Mouse (Mus musculus) mesoderm, embryonic 11.5 days (tissue): ENCODE measurements around the gene Ly6f.
"Not testable (repeated sequence)": the region's sequence is repeated elsewhere in the genome, so short reads cannot be mapped to it uniquely, and the experiment has no call there.

Experiments
- DNase-seq: peaks from one replicate; pipeline ENCODE4 v3.0.0-alpha.2; 2012; ENCODE audit warnings: low read depth, low spot score

The Ly6f gene

GRCm38 (mm10) chr15:75268121-75268520 is at the start of gene Ly6f:
Gene Ly6f (plus strand): TSS chr15:75268421.
- no peak for DNase-seq

- no peak for DNase-seq
Observed at GRCm38 (mm10) chr15:75221942-75222341, 46.3 kb upstream of the Ly6f start.

- DNase-seq = no peak
Observed at GRCm38 (mm10) chr15:75237736-75238288, 30.4 kb upstream of the Ly6f start.

GRCm38 (mm10) chr15:75240558-75240957 is 27.7 kb upstream of the Ly6f start:
- no peak for DNase-seq

GRCm38 (mm10) chr15:75242756-75243640 is 25.2 kb upstream of the Ly6f start:
- no peak for DNase-seq

- DNase-seq = no peak
Observed at GRCm38 (mm10) chr15:75254671-75255070, 13.6 kb upstream of the Ly6f start.

GRCm38 (mm10) chr15:75265863-75266262 is 2.4 kb upstream of the Ly6f start:
- no peak for DNase-seq

- DNase-seq = no peak
Observed at GRCm38 (mm10) chr15:75266626-75267025, 1.6 kb upstream of the Ly6f start.

GRCm38 (mm10) chr15:75268916-75269829 is 952 bp downstream of the Ly6f start:
- DNase-seq = no peak

GRCm38 (mm10) chr15:75270169-75270568 is 1.9 kb downstream of the Ly6f start:
- DNase-seq = no peak

GRCm38 (mm10) chr15:75270691-75271362 is 2.6 kb downstream of the Ly6f start:
- no peak for DNase-seq

- DNase-seq = no peak
Observed at GRCm38 (mm10) chr15:75271426-75271825, 3.2 kb downstream of the Ly6f start.

- DNase-seq = no peak
Observed at GRCm38 (mm10) chr15:75271891-75272290, 3.7 kb downstream of the Ly6f start.

- not testable (repeated sequence) for DNase-seq
Observed at GRCm38 (mm10) chr15:75281991-75282390, 13.8 kb downstream of the Ly6f start.

GRCm38 (mm10) chr15:75286512-75286911 is 18.3 kb downstream of the Ly6f start:
- DNase-seq = not testable (repeated sequence)

GRCm38 (mm10) chr15:75292377-75292776 is 24.2 kb downstream of the Ly6f start:
- no peak for DNase-seq

GRCm38 (mm10) chr15:75293873-75294385 is 25.7 kb downstream of the Ly6f start:
- no peak for DNase-seq

GRCm38 (mm10) chr15:75306101-75306500 is 37.9 kb downstream of the Ly6f start:
- no peak for DNase-seq

GRCm38 (mm10) chr15:75309186-75309585 is 41.0 kb downstream of the Ly6f start:
- no peak for DNase-seq

- DNase-seq = no peak
Observed at GRCm38 (mm10) chr15:75309946-75310345, 41.7 kb downstream of the Ly6f start.

- no peak for DNase-seq
Observed at GRCm38 (mm10) chr15:75314421-75314820, 46.2 kb downstream of the Ly6f start.
